Mouse (Mus musculus): Measurements from ENCODE around the gene Gm5475. TPM values are rescaled to one million over a fixed set of nuclear protein-coding genes. Genes with fewer than 3 reads are reported as not detected.

Gm5475 gene
- polyA plus RNA-seq, 1 experiment from 2014 or later = 0.12 TPM

GRCm38 (mm10) chr15:100433234-100433633 lies 11.3 kb downstream of the Gm5475 start:
- H3K4me1 ChIP-seq (ENCODE audit: insufficient read depth, low read depth, low read length) = no peaks in the 10 kb centered on the region
- WGBS = 63% methylated on average over 4 of the region's 4 CpGs
- H3K4me3 ChIP-seq (ENCODE audit: low read depth, low read length) = no peak overlapping the region
- DNase-seq (ENCODE audit: low spot score) (no peak), ATAC-seq (no peak)
- no peaks in the 10 kb centered on the region for H3K36me3 ChIP-seq (ENCODE audit: insufficient read depth, low read length)
- no peak overlapping the region for H3K27ac ChIP-seq (ENCODE audit: low read length)
- no peak overlapping the region for H3K9ac ChIP-seq (replicated peaks; ENCODE audit: low read depth)
- H3K27me3 ChIP-seq (replicated peaks; ENCODE audit: insufficient read depth, low read length) = no peaks in the 10 kb centered on the region
- H3K4me2 ChIP-seq (replicated peaks; ENCODE audit: low read depth, low read length) = no peak overlapping the region
- no peak for TF ChIP-seq CTCF (IDR thresholded peaks at IDR 0.05)
- TF ChIP-seq EP300 (IDR thresholded peaks at IDR 0.05) = no peak
- no peaks in the 10 kb centered on the region for H3K9me3 ChIP-seq (ENCODE audit: low read length)

- Histone ChIP-seq H3K9me3 (ENCODE audit: low read length) (no peaks in the 10 kb centered on the region), H3K27me3 (replicated peaks; ENCODE audit: insufficient read depth, low read length) (no peaks in the 10 kb centered on the region), H3K9ac (replicated peaks; ENCODE audit: low read depth) (no peak overlapping the region), H3K27ac (ENCODE audit: low read length) (no peak overlapping the region), H3K4me1 (ENCODE audit: insufficient read depth, low read depth, low read length) (no peaks in the 10 kb centered on the region), H3K4me3 (ENCODE audit: low read depth, low read length) (no peak overlapping the region), H3K36me3 (ENCODE audit: insufficient read depth, low read length) (no peaks in the 10 kb centered on the region), H3K4me2 (replicated peaks; ENCODE audit: low read depth, low read length) (no peak overlapping the region)
- 34% methylated on average over 4 of the region's 4 CpGs for WGBS
- TF ChIP-seq CTCF (IDR thresholded peaks at IDR 0.05) (no peak), EP300 (IDR thresholded peaks at IDR 0.05) (peak; percentile 56; the same call in 1 of the 2 replicates)
- peak; percentile 62 for DNase-seq (ENCODE audit: low spot score)
- peak; percentile 63 for ATAC-seq
Observed at GRCm38 (mm10) chr15:100436112-100436511, 14.2 kb downstream of the Gm5475 start.

GRCm38 (mm10) chr15:100436518-100436917 lies 14.6 kb downstream of the Gm5475 start:
- no peak for ATAC-seq
- WGBS = 50% methylated on average over 10 of the region's 10 CpGs
- DNase-seq (ENCODE audit: low spot score) = no peak
- no peak overlapping the region for H3K9ac ChIP-seq (replicated peaks; ENCODE audit: low read depth)
- peak overlapping the region; percentile 35; the same call in 1 of the 2 replicates for H3K27ac ChIP-seq (ENCODE audit: low read length)
- no peaks in the 10 kb centered on the region for H3K4me1 ChIP-seq (ENCODE audit: insufficient read depth, low read depth, low read length)
- no peaks in the 10 kb centered on the region for H3K27me3 ChIP-seq (replicated peaks; ENCODE audit: insufficient read depth, low read length)
- no peaks in the 10 kb centered on the region for H3K9me3 ChIP-seq (ENCODE audit: low read length)
- no peak overlapping the region for H3K4me3 ChIP-seq (ENCODE audit: low read depth, low read length)
- no peaks in the 10 kb centered on the region for H3K36me3 ChIP-seq (ENCODE audit: insufficient read depth, low read length)
- H3K4me2 ChIP-seq (replicated peaks; ENCODE audit: low read depth, low read length) = no peak overlapping the region
- no peak for TF ChIP-seq EP300 (IDR thresholded peaks at IDR 0.05)
- no peak for TF ChIP-seq CTCF (IDR thresholded peaks at IDR 0.05)

- Histone ChIP-seq H3K4me1 (ENCODE audit: insufficient read depth, low read depth, low read length) (no peaks in the 10 kb centered on the region), H3K9ac (replicated peaks; ENCODE audit: low read depth) (peak overlapping the region; percentile 55; the same call in 1 of the 2 replicates), H3K36me3 (ENCODE audit: insufficient read depth, low read length) (no peaks in the 10 kb centered on the region), H3K4me3 (ENCODE audit: low read depth, low read length) (peak overlapping the region; percentile 32), H3K27me3 (replicated peaks; ENCODE audit: insufficient read depth, low read length) (no peaks in the 10 kb centered on the region), H3K4me2 (replicated peaks; ENCODE audit: low read depth, low read length) (peak overlapping the region; percentile 60), H3K9me3 (ENCODE audit: low read length) (no peaks in the 10 kb centered on the region), H3K27ac (ENCODE audit: low read length) (peak overlapping the region; percentile 68)
- 3% methylated on average over 19 of the region's 31 CpGs for WGBS
- TF ChIP-seq EP300 (IDR thresholded peaks at IDR 0.05) (no peak), CTCF (IDR thresholded peaks at IDR 0.05) (no peak)
- ATAC-seq (peak; percentile 99), DNase-seq (ENCODE audit: low spot score) (peak; percentile 98)
Observed at GRCm38 (mm10) chr15:100443126-100443922, 21.4 kb downstream of the Gm5475 start.

- H3K36me3 ChIP-seq (ENCODE audit: insufficient read depth, low read length) = no peaks in the 10 kb centered on the region
- 76% methylated on average over 2 of the region's 2 CpGs for WGBS
- H3K4me3 ChIP-seq (ENCODE audit: low read depth, low read length) = no peak overlapping the region
- no peak overlapping the region for H3K9ac ChIP-seq (replicated peaks; ENCODE audit: low read depth)
- no peaks in the 10 kb centered on the region for H3K27me3 ChIP-seq (replicated peaks; ENCODE audit: insufficient read depth, low read length)
- H3K27ac ChIP-seq (ENCODE audit: low read length) = no peak overlapping the region
- no peaks in the 10 kb centered on the region for H3K9me3 ChIP-seq (ENCODE audit: low read length)
- no peak for ATAC-seq
- TF ChIP-seq CTCF (IDR thresholded peaks at IDR 0.05) (no peak), EP300 (IDR thresholded peaks at IDR 0.05) (no peak)
- no peak for DNase-seq (ENCODE audit: low spot score)
- no peaks in the 10 kb centered on the region for H3K4me1 ChIP-seq (ENCODE audit: insufficient read depth, low read depth, low read length)
- H3K4me2 ChIP-seq (replicated peaks; ENCODE audit: low read depth, low read length) = no peak overlapping the region
Observed at GRCm38 (mm10) chr15:100446887-100447286, 24.9 kb downstream of the Gm5475 start.

- no peak overlapping the region for H3K4me2 ChIP-seq (replicated peaks; ENCODE audit: low read depth, low read length)
- H3K27me3 ChIP-seq (replicated peaks; ENCODE audit: insufficient read depth, low read length) = no peaks in the 10 kb centered on the region
- DNase-seq (ENCODE audit: low spot score) (no peak), ATAC-seq (no peak)
- H3K9ac ChIP-seq (replicated peaks; ENCODE audit: low read depth) = no peak overlapping the region
- H3K36me3 ChIP-seq (ENCODE audit: insufficient read depth, low read length) = no peaks in the 10 kb centered on the region
- TF ChIP-seq EP300 (IDR thresholded peaks at IDR 0.05) = no peak
- peak; percentile 19; the same call in 1 of the 2 replicates for TF ChIP-seq CTCF (IDR thresholded peaks at IDR 0.05)
- WGBS = 66% methylated on average over 4 of the region's 4 CpGs
- H3K9me3 ChIP-seq (ENCODE audit: low read length) = no peaks in the 10 kb centered on the region
- H3K4me3 ChIP-seq (ENCODE audit: low read depth, low read length) = no peak overlapping the region
- H3K27ac ChIP-seq (ENCODE audit: low read length) = no peak overlapping the region
- H3K4me1 ChIP-seq (ENCODE audit: insufficient read depth, low read depth, low read length) = no peaks in the 10 kb centered on the region
Observed at GRCm38 (mm10) chr15:100448572-100448971, 26.6 kb downstream of the Gm5475 start.

All from lung, postnatal 0 days (tissue).